Mouse (Mus musculus): ENCODE results near the gene Gm42791.

DNA sequence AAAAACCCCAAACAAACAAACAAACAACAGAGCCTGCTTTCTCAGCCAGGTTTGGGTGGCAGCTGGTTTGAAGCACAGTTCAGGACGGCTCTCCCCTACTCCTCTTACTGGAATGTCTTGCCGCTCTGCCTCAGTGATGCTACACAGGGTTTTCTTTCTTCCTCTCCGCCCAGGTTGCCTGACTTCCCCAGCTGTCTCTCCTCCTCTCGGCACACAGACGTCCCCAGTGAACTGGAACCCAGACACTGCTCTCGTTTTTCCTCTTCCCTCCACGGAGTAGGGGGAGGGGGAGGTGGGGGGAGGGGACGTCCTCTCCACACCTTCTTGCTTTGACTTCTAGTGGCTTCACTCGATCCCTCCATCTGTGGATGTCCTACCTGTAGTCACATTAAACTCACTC lies 10.1 kb upstream of the Gm42791 start:
- no peak for TF ChIP-seq POLR2A (IDR thresholded peaks at IDR 0.05; ENCODE audit: borderline replicate concordance, extremely low read depth, low read depth, low read length)
- TF ChIP-seq CTCF (IDR thresholded peaks at IDR 0.05; ENCODE audit: insufficient read depth, low read length): no peak

All from lung, adult 2 months (tissue).